Mouse (Mus musculus): ENCODE measurements around the gene Rab23. TPM values are rescaled to one million over a fixed set of nuclear protein-coding genes. Genes with fewer than 3 reads are reported as not detected.
A peak's percentile ranks its signal among the peaks of the same experiment; 100 is the strongest.

Gene Rab23
- polyA plus RNA-seq, 1 experiment from 2014 or later: 30.0 TPM

DNA sequence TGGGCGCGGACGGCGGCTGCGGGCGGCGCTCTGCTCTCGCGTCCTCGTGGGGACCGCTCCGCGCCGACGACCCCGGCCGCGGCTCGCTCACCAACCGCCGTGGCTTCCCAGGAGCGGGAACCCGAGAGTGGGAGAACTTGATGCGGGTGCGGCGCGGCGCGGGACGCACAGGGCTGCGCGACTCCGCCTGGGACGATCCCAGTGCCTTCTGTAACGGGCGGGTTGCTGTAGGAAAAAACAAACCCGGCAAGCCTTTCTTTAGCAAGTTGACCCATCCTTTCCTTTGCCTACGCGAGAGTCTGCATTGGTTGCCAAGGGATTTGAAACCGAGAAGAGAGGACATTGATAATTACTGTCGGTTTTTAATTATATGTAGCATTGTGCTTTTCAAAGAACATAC is 544 bp downstream of the Rab23 start:
- Histone ChIP-seq H3K9me3 (ENCODE audit: control insufficient read depth, low read length) (no peaks in the 10 kb centered on the region), H3K4me3 (ENCODE audit: low read length) (peak overlapping the region; percentile 82), H3K36me3 (ENCODE audit: control insufficient read depth, insufficient read depth, low read length) (peaks cover 12% of the 10 kb centered on the region; the same call in 1 of the 2 replicates), H3K4me2 (ENCODE audit: low read length) (peak overlapping the region; percentile 64), H3K9ac (ENCODE audit: low read depth, low read length) (peak overlapping the region; percentile 93), H3K27me3 (replicated peaks; ENCODE audit: control insufficient read depth, insufficient read depth, low read length) (no peaks in the 10 kb centered on the region), H3K4me1 (ENCODE audit: control insufficient read depth, insufficient read depth, low read depth, low read length) (peaks cover 5% of the 10 kb centered on the region), H3K27ac (ENCODE audit: low read depth, low read length) (peak overlapping the region; percentile 93)
- ATAC-seq: peak; percentile 72
- WGBS: under 1% methylated on average over 23 of the region's 41 CpGs

DNA sequence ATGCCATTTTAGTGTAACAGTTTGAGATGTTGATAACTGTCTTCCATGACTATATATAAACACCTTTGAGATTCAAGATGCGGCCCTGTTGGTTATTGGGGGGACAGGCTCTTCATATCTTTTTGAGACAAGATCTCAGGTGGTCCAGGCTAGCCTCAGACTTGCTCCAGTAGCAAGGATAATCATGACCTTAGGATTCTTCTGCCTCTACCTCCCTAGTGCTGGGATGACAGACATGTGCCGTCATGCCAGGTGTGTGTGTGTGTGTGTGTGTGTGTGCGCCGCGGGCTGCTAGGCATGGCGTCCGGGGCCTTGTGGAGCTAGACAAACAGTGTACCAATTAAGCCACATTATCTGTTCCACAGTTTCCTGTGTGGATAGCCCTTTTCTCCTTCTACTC is 1.3 kb downstream of the Rab23 start:
- H3K4me1 ChIP-seq (ENCODE audit: control insufficient read depth, insufficient read depth, low read depth, low read length): peaks cover 5% of the 10 kb centered on the region
- H3K36me3 ChIP-seq (ENCODE audit: control insufficient read depth, insufficient read depth, low read length): peaks cover 14% of the 10 kb centered on the region
- no peak for ATAC-seq
- H3K4me2 ChIP-seq (ENCODE audit: low read length): peak overlapping the region; percentile 64
- H3K9ac ChIP-seq (ENCODE audit: low read depth, low read length): no peak overlapping the region
- H3K27ac ChIP-seq (ENCODE audit: low read depth, low read length): no peak overlapping the region
- H3K9me3 ChIP-seq (ENCODE audit: control insufficient read depth, low read length): no peaks in the 10 kb centered on the region
- WGBS: 86% methylated on average over 7 of the region's 7 CpGs
- peak overlapping the region; percentile 82 for H3K4me3 ChIP-seq (ENCODE audit: low read length)
- H3K27me3 ChIP-seq (replicated peaks; ENCODE audit: control insufficient read depth, insufficient read depth, low read length): no peaks in the 10 kb centered on the region

GRCm38 (mm10) chr1:33724516-33724915 is 4.8 kb downstream of the Rab23 start:
- Histone ChIP-seq H3K4me3 (ENCODE audit: low read length) (no peak overlapping the region), H3K4me1 (ENCODE audit: control insufficient read depth, insufficient read depth, low read depth, low read length) (peaks cover 5% of the 10 kb centered on the region), H3K36me3 (ENCODE audit: control insufficient read depth, insufficient read depth, low read length) (peaks cover 25% of the 10 kb centered on the region), H3K27ac (ENCODE audit: low read depth, low read length) (no peak overlapping the region), H3K9ac (ENCODE audit: low read depth, low read length) (no peak overlapping the region), H3K27me3 (replicated peaks; ENCODE audit: control insufficient read depth, insufficient read depth, low read length) (no peaks in the 10 kb centered on the region), H3K4me2 (ENCODE audit: low read length) (no peak overlapping the region), H3K9me3 (ENCODE audit: control insufficient read depth, low read length) (no peaks in the 10 kb centered on the region)
- 89% methylated on average over 6 of the region's 6 CpGs for WGBS
- no peak for ATAC-seq

GRCm38 (mm10) chr1:33725086-33725485 is 5.4 kb downstream of the Rab23 start:
- H3K4me1 ChIP-seq (ENCODE audit: control insufficient read depth, insufficient read depth, low read depth, low read length): peaks cover 5% of the 10 kb centered on the region
- peaks cover 28% of the 10 kb centered on the region for H3K36me3 ChIP-seq (ENCODE audit: control insufficient read depth, insufficient read depth, low read length)
- no peaks in the 10 kb centered on the region for H3K9me3 ChIP-seq (ENCODE audit: control insufficient read depth, low read length)
- ATAC-seq: no peak
- no peak overlapping the region for H3K27ac ChIP-seq (ENCODE audit: low read depth, low read length)
- no peaks in the 10 kb centered on the region for H3K27me3 ChIP-seq (replicated peaks; ENCODE audit: control insufficient read depth, insufficient read depth, low read length)
- no peak overlapping the region for H3K4me3 ChIP-seq (ENCODE audit: low read length)
- no peak overlapping the region for H3K9ac ChIP-seq (ENCODE audit: low read depth, low read length)
- no peak overlapping the region for H3K4me2 ChIP-seq (ENCODE audit: low read length)
- 92% methylated on average over 5 of the region's 5 CpGs for WGBS

DNA sequence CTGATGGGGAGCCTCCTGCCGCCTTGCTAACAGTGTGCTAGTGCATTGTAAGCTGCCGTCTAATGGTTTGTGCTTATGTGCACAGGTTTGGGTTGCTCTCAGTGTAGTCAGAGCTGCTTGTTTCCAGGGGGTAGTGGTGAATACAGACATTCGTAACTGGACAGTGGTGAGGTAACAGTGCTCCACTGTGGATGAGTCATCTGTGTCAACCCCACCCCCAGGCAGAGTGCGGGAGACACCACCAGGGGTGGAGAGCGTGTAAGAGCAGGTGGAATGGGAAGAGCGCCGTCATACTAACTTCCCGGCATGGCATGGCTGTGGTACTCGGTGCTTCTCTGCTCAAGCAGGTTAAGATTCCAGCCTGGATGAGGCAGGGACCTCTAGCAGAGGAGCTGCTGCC is 13.4 kb downstream of the Rab23 start:
- Histone ChIP-seq H3K4me2 (ENCODE audit: low read length) (no peak overlapping the region), H3K4me1 (ENCODE audit: control insufficient read depth, insufficient read depth, low read depth, low read length) (no peaks in the 10 kb centered on the region), H3K9ac (ENCODE audit: low read depth, low read length) (no peak overlapping the region), H3K9me3 (ENCODE audit: control insufficient read depth, low read length) (no peaks in the 10 kb centered on the region), H3K4me3 (ENCODE audit: low read length) (no peak overlapping the region), H3K36me3 (ENCODE audit: control insufficient read depth, insufficient read depth, low read length) (peaks cover 41% of the 10 kb centered on the region), H3K27ac (ENCODE audit: low read depth, low read length) (no peak overlapping the region), H3K27me3 (replicated peaks; ENCODE audit: control insufficient read depth, insufficient read depth, low read length) (no peaks in the 10 kb centered on the region)
- ATAC-seq: 0 out of 2 replicates have a peak, but pooled peaks have one; percentile 13
- WGBS: 88% methylated on average over 9 of the region's 9 CpGs

DNA sequence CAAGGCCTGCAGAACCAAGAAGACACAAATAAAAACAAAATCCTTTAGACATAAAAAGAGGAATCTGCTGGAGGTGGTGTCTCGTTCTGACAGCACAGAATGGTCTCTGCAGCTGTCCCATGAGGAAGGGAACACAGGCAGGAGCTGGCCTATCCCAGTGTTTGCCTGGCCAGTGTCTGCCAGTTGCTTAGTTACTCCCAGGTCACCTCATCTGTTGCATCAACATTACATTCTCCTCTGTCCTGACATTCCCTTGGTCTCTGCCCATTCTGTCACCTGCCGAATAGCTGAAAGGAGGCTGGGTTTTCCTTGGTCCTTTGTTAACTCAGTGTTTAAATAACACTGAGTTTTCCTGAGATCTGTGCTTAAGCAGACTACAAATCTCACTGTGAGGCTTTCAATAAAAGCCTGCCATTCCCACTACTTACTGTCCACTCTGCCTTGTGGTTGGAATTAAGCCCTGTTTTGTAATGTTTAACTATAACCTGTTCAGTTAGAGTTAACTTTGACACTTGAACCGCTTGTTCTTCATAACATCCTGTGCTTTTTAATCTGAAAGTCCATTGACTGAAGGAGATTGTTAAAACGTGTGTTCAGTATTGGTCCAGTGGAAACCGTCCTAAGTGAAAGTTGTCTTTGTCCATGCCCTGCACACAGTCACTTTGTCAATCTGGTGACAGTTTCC is 14.5 kb downstream of the Rab23 start:
- H3K4me3 ChIP-seq (ENCODE audit: low read length): no peak overlapping the region
- H3K27me3 ChIP-seq (replicated peaks; ENCODE audit: control insufficient read depth, insufficient read depth, low read length): no peaks in the 10 kb centered on the region
- H3K4me2 ChIP-seq (ENCODE audit: low read length): no peak overlapping the region
- H3K9me3 ChIP-seq (ENCODE audit: control insufficient read depth, low read length): no peaks in the 10 kb centered on the region
- no peak overlapping the region for H3K9ac ChIP-seq (ENCODE audit: low read depth, low read length)
- no peak for ATAC-seq
- no peaks in the 10 kb centered on the region for H3K4me1 ChIP-seq (ENCODE audit: control insufficient read depth, insufficient read depth, low read depth, low read length)
- 70% methylated on average over 5 of the region's 5 CpGs for WGBS
- peak overlapping the region; percentile 29; the same call in 1 of the 2 replicates for H3K27ac ChIP-seq (ENCODE audit: low read depth, low read length)
- H3K36me3 ChIP-seq (ENCODE audit: control insufficient read depth, insufficient read depth, low read length): peaks cover 39% of the 10 kb centered on the region

DNA sequence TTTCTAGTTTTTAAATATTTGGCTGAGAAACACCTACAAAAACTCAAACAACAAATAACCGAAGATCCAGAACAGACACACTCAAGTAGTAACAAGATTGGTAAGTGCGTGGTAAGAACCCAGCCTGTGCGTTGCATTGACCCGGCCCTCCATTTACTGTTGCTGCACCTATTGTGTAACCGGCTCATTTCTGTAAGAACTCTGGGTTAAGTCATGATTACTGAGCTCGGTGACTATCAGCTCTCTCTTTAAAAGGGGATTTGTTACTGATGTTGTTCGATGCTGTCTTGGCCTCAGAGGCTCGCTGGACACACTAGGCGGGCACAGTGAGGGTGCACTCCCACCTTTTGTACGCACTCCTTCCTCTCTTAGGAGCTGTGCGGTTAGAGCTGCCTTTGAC is 18.6 kb downstream of the Rab23 start:
- peaks cover 30% of the 10 kb centered on the region for H3K36me3 ChIP-seq (ENCODE audit: control insufficient read depth, insufficient read depth, low read length)
- ATAC-seq: no peak
- H3K9me3 ChIP-seq (ENCODE audit: control insufficient read depth, low read length): no peaks in the 10 kb centered on the region
- 91% methylated on average over 11 of the region's 11 CpGs for WGBS
- H3K4me1 ChIP-seq (ENCODE audit: control insufficient read depth, insufficient read depth, low read depth, low read length): no peaks in the 10 kb centered on the region
- H3K27ac ChIP-seq (ENCODE audit: low read depth, low read length): no peak overlapping the region
- H3K4me3 ChIP-seq (ENCODE audit: low read length): no peak overlapping the region
- no peak overlapping the region for H3K9ac ChIP-seq (ENCODE audit: low read depth, low read length)
- H3K4me2 ChIP-seq (ENCODE audit: low read length): no peak overlapping the region
- no peaks in the 10 kb centered on the region for H3K27me3 ChIP-seq (replicated peaks; ENCODE audit: control insufficient read depth, insufficient read depth, low read length)

- Histone ChIP-seq H3K4me1 (ENCODE audit: control insufficient read depth, insufficient read depth, low read depth, low read length) (no peaks in the 10 kb centered on the region), H3K9me3 (ENCODE audit: control insufficient read depth, low read length) (no peaks in the 10 kb centered on the region), H3K4me3 (ENCODE audit: low read length) (no peak overlapping the region), H3K27ac (ENCODE audit: low read depth, low read length) (no peak overlapping the region), H3K4me2 (ENCODE audit: low read length) (no peak overlapping the region), H3K9ac (ENCODE audit: low read depth, low read length) (no peak overlapping the region), H3K36me3 (ENCODE audit: control insufficient read depth, insufficient read depth, low read length) (peaks cover 30% of the 10 kb centered on the region), H3K27me3 (replicated peaks; ENCODE audit: control insufficient read depth, insufficient read depth, low read length) (no peaks in the 10 kb centered on the region)
- peak; percentile 15; the same call in 1 of the 2 replicates for ATAC-seq
- 89% methylated on average over 11 of the region's 11 CpGs for WGBS
These were observed 19.1 kb downstream of the Rab23 start for GRCm38 (mm10) chr1:33738681-33739278.

DNA sequence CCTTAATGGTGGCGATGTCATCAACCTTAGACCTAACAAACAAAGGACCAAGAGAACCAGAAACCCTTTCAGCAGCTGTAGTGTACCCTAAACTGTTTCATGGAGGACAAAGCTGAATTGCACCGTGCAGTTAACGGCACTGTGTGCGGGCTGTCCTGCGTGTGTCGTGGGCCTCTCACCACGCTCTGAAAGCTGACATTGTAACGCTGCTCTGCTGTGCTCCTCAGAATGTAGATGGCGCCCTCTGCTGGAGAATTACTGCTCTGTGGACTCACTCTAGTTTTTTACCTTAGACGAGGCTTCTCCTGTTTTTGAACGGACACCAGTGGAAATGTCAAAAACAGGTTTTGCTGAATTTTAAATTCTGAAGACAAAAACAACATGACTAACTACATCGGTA is 19.6 kb downstream of the Rab23 start:
- no peak overlapping the region for H3K9ac ChIP-seq (ENCODE audit: low read depth, low read length)
- peaks cover 30% of the 10 kb centered on the region for H3K36me3 ChIP-seq (ENCODE audit: control insufficient read depth, insufficient read depth, low read length)
- no peak overlapping the region for H3K4me3 ChIP-seq (ENCODE audit: low read length)
- no peaks in the 10 kb centered on the region for H3K27me3 ChIP-seq (replicated peaks; ENCODE audit: control insufficient read depth, insufficient read depth, low read length)
- no peaks in the 10 kb centered on the region for H3K9me3 ChIP-seq (ENCODE audit: control insufficient read depth, low read length)
- H3K27ac ChIP-seq (ENCODE audit: low read depth, low read length): no peak overlapping the region
- WGBS: 28% methylated on average over 12 of the region's 12 CpGs
- ATAC-seq: peak; percentile 88
- no peak overlapping the region for H3K4me2 ChIP-seq (ENCODE audit: low read length)
- H3K4me1 ChIP-seq (ENCODE audit: control insufficient read depth, insufficient read depth, low read depth, low read length): no peaks in the 10 kb centered on the region
